Mouse (Mus musculus) layer of hippocampus, postnatal 25 days (tissue): ENCODE results near the gene Spag7. TPM values are rescaled to one million over a fixed set of nuclear protein-coding genes. Genes with fewer than 3 reads are reported as not detected.

ENCODE experiments used
- DNase-seq, 2 experiments: peaks; one replicate each; pipeline ENCODE4 v3.0.0; 2022; ENCODE audit warnings: mixed read lengths in 2 of 2, low spot score in 1 of 2; ENCODE audit errors: extremely low spot score in 1 of 2
- total RNA-seq, 2 experiments: library from RNA; stranded (reverse); gene quantifications; 2 replicates each; pipeline ENCODE4 v1.2.3; 2021

The Spag7 gene
- total RNA-seq, 2 experiments from 2014 or later, result 48.7 to 48.8 TPM

DNA sequence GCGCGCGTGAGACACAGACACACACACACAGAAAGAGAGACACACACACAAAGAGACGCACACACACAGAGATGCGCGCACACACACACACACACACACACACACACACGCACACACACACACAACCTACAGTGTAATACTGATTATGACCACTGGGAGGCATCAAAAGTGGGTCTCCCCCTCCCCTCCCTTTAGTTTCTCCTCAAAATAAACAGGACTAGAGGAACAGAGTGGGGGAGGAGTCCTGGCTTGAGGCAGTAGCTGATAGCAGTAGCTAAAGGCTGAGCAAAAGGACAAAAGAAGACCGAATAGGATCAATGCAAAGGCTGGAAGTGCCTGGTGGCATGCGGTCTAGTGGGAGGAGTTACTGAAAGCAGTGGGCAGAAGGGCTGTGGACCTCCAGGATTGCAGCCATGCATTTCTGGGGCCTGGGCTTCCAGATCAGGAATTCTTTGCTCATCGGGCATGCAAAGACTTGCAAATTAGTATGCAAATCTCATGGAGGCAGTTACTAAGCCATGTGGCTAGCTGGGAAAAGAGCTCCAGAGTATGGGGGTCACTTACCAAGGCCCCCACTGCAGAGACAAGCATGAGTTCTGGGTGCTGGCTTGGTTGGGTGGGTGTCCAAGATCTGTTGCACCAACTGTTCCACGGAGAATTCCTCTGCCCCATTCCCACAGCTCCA is 12.8 kb upstream of the Spag7 start:
- peak in 1 of 2 experiments; percentile 31 for DNase-seq

DNA sequence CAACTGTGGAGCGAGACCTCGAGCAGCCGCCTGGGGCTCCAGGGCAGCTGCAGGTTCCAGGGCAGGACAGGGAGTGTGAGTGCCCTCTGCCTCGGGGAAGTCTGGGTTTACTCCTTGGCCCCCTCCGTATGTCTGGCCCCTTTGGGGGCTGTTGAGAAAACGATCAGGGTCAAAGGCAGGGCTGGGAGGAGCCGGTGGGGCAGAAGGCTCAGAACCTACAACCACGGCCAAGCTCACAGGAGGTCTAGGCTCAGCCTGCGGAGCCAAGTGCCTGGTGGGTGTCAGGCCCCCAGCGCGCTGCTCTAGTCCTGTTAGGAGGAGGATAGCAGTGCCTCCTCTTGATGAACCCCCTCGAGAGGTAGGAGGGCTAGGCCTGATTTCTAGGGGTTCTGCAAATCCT is 12.0 kb upstream of the Spag7 start:
- DNase-seq, result no peak

DNA sequence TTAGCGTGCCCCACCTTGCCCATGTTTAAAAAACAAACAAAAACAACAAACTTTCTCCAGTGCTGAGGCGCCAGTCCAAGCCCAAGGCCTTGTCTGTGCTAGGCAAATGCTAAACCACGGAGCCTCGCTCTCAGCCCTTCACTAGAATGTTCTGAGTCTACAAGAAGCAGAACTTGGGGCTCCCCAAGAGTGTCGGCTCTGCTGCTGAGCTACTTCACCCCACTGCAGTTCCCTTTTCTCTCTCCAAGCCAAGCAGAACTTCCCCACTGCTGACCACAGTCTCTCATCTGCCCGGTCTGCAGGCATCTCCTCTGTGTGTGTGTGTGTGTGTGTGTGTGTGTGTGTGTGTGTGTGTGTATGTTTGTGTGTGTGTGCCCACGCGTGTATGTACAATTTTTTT is 10.7 kb upstream of the Spag7 start:
- no peak for DNase-seq

DNA sequence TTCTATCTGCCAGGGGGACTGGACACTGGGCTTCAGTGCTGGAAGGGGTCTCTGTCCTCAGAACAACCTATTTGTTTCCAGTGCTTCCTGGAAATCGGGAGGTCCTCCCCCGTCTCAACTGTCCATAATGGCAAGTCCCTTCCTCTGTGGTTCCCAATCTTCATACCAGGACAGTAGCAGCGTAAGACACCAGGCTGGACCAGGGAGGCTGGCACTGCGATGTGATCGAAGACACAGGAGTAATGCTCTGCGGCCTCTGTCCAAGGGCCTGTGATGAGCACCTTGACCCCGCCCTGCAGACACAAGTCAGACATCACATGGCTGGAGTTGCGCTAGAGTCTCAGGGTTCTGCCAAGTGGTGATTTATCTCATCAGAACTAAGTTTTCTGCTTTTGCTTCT is 10.1 kb upstream of the Spag7 start:
- no peak for DNase-seq

DNA sequence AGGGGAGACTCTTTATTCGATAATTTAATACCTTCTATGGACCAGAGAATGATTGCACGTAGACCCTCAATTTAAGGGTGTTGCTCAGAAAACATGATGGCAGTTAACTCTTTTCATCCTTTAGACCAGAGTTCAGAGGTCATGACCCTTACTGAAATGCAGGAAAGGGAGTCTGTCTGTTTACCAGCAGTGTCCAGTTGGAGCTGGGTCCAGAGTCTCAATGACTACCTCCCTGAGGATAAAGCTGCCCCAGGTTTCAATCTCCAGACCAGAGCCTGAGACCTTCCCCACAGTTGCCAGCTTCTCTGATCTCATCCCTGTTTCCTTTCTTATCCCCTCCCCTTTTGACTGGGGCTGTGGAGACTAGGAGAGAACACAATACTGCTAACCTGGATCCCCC is 9.4 kb upstream of the Spag7 start:
- DNase-seq, result no peak

DNA sequence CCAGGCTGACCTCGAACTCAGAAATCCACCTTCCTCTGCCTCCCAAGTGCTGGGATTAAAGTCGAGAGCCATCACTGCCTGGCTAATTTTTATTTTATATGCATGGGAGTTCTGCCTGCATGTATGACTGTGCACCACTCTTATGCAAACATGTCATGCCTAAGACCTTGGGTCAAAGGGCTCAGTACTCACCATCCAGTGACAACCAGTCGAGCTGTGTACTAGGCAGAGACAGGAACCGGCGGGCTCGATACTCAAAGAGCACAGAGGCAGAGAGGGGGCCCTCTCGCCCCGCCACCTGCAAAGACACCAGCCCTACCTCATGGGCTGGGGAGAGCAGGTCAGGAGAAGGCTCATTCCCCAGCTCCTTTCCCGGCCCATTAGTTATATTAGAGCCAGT is 8.9 kb upstream of the Spag7 start:
- DNase-seq, result no peak

DNA sequence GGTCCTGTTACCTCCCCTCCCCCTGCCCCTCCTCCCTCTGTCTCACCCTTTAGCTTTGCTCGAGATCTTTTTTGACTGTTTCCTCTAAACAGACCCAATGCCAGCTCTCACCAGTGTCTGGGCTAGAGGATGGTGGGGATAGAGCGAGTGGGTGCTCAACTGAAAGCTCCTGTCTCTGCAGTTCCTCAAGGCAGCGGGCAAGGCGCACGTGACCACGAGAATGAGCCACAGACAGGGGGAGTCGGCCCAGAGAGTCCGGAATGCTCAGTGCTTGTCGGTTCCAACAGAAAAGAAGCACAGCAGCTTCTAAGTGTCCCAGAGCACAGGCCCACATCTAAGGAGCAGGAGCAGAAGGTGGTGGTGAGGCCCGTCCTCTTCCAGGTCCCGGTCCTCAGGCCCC is 5.3 kb upstream of the Spag7 start:
- DNase-seq, result no peak

DNA sequence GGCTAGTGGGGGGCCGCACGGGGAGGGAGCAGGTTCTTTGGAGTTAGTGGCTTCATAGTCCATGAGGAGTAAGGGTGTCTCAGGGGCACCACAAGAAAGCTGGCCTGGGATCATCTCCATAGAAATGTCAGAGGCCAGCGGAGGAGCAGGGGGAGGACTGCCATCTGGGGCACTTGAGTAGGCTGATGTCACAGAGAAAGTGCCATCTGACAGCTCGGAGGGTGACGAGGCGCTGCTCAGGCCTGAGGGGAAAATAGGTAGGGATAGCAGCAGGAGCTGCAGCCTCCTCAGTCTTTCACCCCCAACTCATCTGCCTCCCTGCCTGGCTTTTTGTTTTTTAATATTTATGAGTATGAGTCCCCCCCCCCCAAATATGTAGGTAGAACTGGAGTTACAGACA is 4.8 kb upstream of the Spag7 start:
- DNase-seq, result no peak

DNA sequence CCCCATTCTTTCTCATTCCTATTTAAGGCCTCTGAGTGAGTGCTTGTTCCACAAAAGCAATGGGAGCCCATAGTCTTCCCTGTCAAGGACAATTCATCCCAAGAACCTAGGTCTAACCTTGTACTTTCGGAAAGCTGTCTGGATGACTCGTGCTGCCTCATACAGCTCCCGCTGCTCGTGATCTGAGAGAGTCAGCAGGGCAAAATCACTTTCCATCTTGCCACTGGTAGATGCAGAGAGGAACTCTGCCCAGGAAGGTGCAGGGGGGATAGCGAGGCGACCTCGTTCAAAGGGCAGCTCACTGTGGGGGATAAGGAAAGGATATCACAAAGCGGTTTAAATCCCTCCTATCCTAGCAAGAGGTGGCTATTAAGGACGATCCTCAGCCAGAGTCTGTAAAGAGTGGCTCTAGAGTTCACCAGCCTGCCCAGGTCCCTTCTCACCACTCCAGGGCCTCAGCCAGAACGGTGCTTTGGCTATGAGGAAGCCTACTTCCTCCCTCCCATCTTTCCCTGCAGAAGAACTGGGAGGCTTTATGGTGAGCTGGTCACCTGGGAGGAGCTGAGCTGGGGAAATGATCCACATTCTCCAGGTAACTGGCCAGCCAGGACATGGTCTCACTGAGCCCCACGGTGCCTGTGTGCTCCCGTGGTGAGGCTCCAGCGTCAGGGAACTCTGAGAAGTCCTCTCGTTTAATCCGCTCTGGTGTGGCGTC is 2.3 kb upstream of the Spag7 start:
- no peak for DNase-seq

DNA sequence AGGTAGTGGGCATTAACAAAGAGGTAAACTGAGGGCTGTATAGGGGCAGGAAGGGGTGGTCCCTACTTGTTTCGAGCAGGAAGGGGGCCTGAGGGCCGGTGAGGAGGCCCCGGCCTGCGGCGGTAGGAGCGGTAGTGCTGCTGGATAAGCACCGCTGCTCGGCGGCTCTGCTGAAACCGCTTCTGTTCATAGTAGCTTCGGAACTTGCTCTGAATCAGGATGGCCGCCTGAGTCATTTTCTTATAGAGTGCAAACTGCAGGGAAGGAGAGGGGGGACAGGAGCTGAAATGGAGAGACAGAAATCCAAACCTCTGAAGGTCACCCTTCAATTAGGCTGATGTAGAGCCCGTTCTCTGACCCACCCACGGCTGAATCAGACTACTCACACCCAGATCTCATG is 1.3 kb upstream of the Spag7 start:
- DNase-seq, result peak in 1 of 2 experiments; percentile 33

DNA sequence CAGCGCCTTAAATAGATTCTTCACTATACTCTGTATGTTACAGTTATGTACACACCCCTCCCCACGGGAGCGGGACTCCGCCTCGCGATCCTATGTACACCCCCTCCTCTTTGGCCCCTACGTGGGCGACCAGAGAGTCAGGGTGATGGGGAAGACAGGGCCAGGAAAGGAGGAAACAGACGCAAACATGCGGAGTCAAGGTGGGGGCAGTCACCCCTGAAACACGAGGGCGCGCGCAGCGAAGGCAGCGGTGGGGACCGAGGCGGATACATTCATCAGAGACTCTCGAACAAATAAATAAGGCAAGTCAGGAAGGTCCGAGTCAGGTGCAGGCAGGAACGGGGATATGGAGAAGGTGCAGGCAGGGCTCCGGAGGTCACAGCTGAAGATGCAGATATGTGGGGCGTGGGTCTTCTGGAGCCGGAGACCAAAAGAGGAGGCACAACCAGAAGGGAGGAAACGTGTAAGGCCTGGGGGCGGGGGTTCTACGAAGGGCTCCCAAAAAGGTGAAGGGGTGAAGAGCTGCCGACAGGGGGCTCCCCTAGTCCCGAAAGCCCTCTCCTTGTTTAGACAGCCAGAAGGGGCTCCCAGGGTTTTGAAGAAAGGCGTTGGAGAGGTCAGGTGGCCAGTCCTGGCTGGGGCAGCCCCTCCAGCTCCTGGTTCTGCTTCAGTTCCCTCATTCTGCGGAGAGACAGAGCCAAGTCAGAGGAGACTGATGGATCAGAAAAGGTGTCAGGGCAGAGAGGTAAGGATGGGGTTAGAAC is 548 bp upstream of the Spag7 start:
- DNase-seq, result peak in 1 of 2 experiments; percentile 67

DNA sequence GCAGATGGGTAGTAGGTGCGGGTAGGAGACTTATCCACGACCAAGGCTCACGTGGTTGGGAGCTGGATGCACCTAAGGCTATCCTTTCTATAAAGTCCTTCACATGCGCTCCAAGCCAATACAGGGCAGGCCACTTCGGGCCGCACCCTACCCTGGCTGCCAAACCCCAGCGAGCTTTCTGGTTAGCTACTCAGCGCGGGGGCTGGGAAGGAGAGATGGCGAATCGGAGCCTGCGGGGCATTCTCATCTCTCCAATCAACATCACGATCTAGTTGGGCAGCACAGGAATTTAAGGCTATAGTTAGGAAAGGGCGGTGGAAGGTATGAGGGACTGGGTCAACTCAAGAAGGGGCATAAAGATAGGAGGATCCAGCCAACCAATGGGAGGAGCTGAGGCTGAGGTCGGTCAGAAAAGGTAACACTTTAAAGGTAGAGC is 863 bp downstream of the Spag7 start:
- no peak for DNase-seq

DNA sequence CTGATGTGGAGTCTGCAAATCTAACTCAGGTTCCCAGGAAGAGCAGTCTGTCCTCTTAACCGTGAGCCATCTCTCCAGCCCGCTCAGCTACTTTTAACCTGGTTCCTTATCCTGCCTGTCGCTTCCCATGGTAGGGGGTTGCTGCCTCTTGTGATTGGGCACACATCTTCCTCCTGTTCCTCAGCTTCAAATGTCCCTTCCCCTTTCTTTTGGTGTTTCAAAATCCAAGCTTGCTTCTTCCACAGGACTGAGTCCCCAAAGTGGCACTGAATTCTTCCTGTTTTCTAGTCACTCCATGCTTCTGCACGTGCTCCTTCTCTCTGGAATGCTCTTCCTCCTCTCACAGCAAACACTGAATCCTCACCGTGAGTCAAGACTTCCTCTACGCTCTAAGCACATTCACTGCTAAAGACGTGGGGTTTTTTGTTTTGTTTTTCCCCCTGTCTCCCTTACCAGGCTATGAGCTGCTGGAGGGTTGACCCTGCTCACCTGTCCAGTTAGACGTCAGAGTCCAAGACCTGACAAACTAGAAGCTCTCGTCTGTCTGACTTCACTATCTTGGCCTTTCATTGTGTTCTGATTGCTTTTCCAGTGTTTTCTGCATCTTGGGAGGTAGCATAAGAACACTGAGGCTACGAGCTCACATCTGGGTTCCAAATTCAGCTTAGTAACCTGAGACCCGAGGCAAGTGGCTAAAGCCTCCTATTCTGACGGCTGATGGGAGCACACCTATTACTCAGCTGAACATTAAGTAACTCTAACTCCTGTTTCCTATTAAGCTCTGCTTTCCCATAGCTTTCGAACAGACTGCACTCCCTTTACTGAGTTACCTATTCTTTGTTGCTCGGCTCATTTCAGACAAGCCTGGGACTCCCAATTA is 1.7 kb downstream of the Spag7 start:
- no peak for DNase-seq

DNA sequence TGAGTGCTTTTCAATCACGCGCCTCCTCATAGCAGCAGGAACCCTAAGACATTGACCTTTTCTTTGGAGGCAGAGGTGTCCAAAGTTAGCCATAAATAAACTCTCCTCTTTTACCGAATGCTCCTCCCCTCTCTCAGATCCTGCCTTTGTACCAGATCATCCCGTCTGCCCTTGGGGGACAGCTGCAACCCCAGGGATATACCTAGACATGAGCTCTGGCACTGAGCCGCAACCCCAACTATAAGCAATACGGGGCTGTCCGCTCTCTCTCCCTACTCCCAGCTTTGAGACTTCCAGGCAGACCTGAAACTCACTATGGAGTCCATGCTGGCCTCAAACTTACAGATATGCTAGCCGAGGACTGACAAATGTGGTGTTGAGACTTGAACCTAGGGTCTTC is 2.5 kb downstream of the Spag7 start:
- no peak for DNase-seq

DNA sequence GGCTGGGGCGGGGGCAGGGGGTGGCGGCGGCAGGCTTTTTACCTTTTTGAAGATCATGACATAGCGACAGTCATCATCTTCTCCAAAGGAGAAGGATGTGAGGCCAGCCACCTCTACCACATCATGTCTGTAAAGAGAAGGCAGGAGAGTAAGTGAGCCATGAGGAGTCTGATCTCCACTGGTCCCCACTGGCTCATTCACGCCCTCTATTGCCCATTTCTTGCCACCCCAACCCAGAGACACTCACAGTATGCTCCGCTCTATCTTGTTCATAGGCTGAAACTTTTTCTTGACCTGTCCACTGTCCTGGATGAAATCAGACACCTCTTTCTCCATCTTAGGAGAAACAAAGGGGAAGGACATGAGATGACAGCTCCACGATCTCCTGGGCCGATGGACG is 4.5 kb downstream of the Spag7 start:
- DNase-seq, result no peak

DNA sequence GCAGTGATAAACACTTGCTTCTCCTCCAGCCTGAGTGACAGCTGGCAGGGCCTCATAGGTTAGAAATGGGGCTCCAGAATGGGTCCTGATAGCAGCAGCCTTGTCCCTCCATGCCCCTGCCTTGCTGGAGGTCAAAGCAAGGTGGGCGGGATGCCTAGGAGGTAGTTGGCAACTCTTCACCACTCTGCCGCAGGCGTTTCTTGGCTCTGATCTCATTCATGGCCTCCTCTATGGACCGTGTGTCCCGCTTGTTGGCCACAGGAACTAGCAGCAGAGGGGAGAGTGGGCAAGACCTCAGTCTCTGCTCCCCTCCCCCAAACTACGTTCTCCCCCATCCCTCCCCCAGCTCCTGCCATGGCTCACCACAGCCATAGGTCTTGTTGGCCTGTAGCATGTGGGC is 5.3 kb downstream of the Spag7 start:
- no peak for DNase-seq

DNA sequence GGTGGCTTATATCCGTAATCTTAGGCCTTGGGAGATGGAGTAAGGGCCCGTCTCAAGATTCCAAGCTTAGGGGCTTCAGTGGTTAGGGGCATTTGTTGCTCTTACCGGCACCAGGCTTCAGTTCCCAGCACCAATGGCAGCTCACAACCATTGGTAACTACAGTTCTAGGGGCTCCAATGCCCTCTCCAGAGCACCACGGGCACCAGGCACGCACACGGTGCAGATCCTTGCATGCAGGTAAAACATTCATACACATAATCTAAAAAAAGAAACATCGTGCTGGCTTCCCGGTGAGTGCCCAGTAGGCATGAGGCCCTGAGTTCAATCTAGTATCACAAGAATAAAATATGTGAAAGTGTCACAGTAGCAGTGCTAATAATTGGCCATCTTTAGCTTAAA is 6.1 kb downstream of the Spag7 start:
- DNase-seq, result no peak

DNA sequence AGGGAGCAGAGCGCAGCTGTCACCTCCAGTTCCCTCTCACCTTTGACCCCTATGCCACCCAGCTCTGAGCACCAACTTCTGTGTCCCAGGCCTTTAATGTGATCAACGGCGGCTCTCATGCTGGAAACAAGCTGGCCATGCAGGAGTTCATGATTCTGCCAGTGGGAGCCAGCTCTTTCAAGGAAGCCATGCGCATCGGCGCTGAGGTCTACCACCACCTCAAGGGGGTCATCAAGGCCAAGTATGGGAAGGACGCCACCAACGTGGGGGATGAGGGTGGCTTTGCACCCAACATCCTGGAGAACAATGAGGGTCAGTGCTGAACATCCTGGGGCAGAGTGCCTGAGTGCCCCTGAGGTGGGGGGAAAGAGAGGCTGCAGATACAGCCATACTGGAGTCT is 8.6 kb downstream of the Spag7 start:
- no peak for DNase-seq

DNA sequence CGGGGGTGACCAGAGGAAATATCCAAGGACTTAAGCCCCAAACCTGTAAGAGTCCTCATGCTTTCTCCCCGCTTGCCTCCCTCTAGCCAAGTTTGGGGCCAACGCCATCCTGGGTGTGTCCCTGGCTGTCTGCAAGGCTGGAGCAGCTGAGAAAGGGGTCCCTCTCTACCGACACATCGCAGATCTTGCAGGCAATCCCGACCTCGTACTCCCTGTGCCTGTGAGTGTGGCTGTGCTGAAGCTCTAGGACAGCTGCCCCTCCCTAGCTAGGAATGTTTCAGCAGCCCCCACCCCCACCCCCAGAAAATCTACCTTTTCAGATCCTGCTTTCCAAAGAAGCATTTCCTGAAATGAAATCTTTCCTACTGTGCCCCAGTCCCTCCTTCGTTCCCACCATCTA is 10.3 kb downstream of the Spag7 start:
- no peak for DNase-seq

DNA sequence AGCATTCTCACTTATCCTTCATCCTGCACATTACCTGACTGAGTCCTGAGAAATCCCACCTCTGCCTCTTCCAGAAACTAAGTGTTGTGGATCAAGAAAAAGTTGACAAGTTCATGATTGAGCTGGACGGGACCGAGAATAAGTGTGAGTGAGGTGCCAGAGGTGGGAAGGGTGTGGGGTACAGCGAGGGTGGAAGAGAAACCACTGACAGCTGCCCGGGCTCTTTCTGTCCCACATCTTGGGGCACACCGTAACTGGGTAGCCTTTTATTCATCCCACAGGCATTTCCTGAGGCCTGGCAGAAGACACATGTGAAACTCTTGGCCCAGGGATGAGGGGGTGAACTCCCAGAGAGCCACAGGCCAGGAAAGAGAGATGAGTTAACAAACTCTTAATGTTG is 10.7 kb downstream of the Spag7 start:
- no peak for DNase-seq

DNA sequence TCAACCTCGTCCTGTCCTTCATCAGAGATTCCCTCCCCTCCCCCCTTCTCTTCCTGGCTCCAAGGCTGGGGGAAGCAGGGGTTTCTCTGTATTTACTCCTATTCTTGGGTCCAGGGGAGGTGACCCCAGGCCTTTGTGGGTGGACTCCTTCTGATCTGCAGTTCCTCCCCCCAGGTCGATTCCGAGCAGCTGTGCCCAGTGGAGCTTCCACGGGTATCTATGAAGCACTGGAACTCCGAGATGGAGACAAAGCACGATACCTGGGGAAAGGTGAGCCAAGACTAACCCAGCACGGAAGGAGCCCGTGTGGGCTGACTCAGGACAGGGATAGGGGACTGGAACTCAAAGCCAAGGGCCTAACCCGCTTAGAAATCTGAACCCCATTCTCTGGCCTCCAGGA is 11.2 kb downstream of the Spag7 start:
- DNase-seq, result no peak
